Mouse (Mus musculus) spleen, adult 2 months (tissue): Measurements from ENCODE around the gene Zdhhc1. TPM values are rescaled to one million over a fixed set of nuclear protein-coding genes. Genes with fewer than 3 reads are reported as not detected.

Experiments
- DNase-seq, 2 experiments: peaks; one replicate each; pipeline versions ENCODE4 v3.0.0 to v3.0.0-alpha.2; 2012 to 2021; ENCODE audit warnings: low spot score in 2 of 2, low read depth in 1 of 2
- H3K27ac ChIP-seq: fragments of 200-500 bp; 2 replicates; pipeline ENCODE4 v1.5.1; 2012; ENCODE audit warnings: low read length, inconsistent platforms; ENCODE audit not compliant: insufficient read depth
- H3K27me3 ChIP-seq: fragments of 200-500 bp; 2 replicates; pipeline ENCODE4 v1.6.1; 2012; ENCODE audit warnings: mild to moderate bottlenecking, moderate library complexity, low read length, inconsistent platforms; ENCODE audit not compliant: control insufficient read depth, insufficient read depth
- H3K36me3 ChIP-seq: fragments of 200-500 bp; 2 replicates; pipeline ENCODE4 v1.6.1; 2012; ENCODE audit warnings: mild to moderate bottlenecking, low read length, inconsistent platforms; ENCODE audit not compliant: control insufficient read depth, insufficient read depth
- H3K4me1 ChIP-seq: fragments of 200-500 bp; 2 replicates; pipeline ENCODE4 v1.6.1; 2011; ENCODE audit warnings: inconsistent platforms; ENCODE audit not compliant: control insufficient read depth, insufficient read depth, insufficient read length
- H3K4me3 ChIP-seq: fragments of 200-500 bp; 2 replicates; pipeline ENCODE4 v1.5.1; 2011; ENCODE audit warnings: mild to moderate bottlenecking, inconsistent platforms; ENCODE audit not compliant: insufficient read depth, insufficient read length; ENCODE audit errors: extremely low read depth
- CTCF ChIP-seq: fragments of 200-500 bp; IDR thresholded peaks from 2 replicates; pipeline ENCODE4 v1.5.1; 2011; ENCODE audit warnings: mild to moderate bottlenecking, inconsistent platforms; ENCODE audit not compliant: insufficient read depth, insufficient read length, insufficient replicate concordance; ENCODE audit errors: extremely low read depth
- POLR2A ChIP-seq: fragments of 200-500 bp; IDR thresholded peaks from 2 replicates; pipeline ENCODE4 v1.6.1; 2011; ENCODE audit warnings: low read depth, low read length, inconsistent platforms
- WGBS: fragments of 180-500 bp; shearing (Covaris S2); methylation state at CpG from one replicate; pipeline ENCODE4 v1.1.7; 2018; 5-methylcytosine and 5-hydroxymethylcytosine counted together
- polyA plus RNA-seq: library from polyadenylated mRNA; depleted of rRNA; stranded (reverse); fragments of >200 nt; gene quantifications from 2 replicates; pipeline ENCODE4 v1.2.3, GENCODE M21; 2012

Zdhhc1 gene
- polyA plus RNA-seq, 1 experiment = 15.3 TPM

DNA sequence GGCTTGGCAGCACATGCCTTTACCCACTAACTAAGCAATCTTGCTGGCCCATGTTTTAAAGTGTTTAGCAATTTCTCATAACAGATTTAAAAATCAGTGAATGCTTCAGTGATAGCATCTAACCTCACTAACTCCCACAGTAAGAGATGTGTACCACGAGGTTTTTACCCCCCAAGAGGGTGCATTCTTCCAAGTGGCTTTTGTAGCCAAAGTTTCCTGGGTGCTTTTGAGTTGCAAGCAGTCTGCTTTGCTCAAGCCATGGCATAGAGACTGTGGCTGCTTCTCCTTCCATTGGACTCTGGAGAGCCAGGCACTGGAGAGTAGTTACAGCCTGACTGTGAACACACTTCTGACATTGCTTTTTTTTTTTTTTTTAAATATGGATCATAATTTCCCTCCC lies 7.4 kb downstream of the Zdhhc1 start:
- Histone ChIP-seq H3K27ac (no peak overlapping the region), H3K4me3 (no peak overlapping the region), H3K27me3 (no peaks in the 10 kb centered on the region), H3K36me3 (no peaks in the 10 kb centered on the region), H3K4me1 (no peaks in the 10 kb centered on the region)
- no peak for DNase-seq
- TF ChIP-seq CTCF (no peak), POLR2A (no peak)
- WGBS = 36% methylated on average over 1 of the region's 1 CpGs

GRCm38 (mm10) chr8:105488082-105488481 lies 8.6 kb downstream of the Zdhhc1 start:
- Histone ChIP-seq H3K27me3 (no peaks in the 10 kb centered on the region), H3K27ac (no peak overlapping the region), H3K4me3 (no peak overlapping the region), H3K36me3 (no peaks in the 10 kb centered on the region), H3K4me1 (no peaks in the 10 kb centered on the region)
- 87% methylated on average over 3 of the region's 3 CpGs for WGBS
- DNase-seq = no peak
- TF ChIP-seq CTCF (no peak), POLR2A (no peak)

DNA sequence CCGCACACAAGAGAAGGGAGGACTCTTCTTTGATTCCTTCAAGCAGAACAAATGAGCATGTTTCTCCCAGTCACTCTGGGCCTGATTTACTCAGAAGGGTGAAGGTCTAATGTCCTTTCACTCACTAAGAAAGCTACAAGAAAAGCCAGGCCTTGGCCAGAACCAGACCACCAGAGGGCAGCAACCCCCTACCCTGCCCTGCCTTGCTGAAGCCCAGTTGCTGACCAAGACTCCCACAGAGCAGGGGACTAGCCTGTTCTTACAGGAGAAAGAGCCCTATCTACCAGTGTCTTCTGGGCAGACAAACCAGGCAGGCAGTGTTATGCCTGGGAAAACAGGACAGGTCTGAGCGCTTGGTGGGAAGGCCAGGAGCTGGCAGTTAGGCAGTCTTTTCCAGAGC lies 12.3 kb downstream of the Zdhhc1 start:
- TF ChIP-seq POLR2A = no peak
- peak; percentile 40; the same call in 1 of the 2 replicates for TF ChIP-seq CTCF
- Histone ChIP-seq H3K27me3 (no peaks in the 10 kb centered on the region), H3K4me3 (no peak overlapping the region), H3K36me3 (no peaks in the 10 kb centered on the region), H3K27ac (no peak overlapping the region), H3K4me1 (no peaks in the 10 kb centered on the region)
- peak in 1 of 2 experiments; percentile 18 for DNase-seq
- 76% methylated on average over 2 of the region's 2 CpGs for WGBS

DNA sequence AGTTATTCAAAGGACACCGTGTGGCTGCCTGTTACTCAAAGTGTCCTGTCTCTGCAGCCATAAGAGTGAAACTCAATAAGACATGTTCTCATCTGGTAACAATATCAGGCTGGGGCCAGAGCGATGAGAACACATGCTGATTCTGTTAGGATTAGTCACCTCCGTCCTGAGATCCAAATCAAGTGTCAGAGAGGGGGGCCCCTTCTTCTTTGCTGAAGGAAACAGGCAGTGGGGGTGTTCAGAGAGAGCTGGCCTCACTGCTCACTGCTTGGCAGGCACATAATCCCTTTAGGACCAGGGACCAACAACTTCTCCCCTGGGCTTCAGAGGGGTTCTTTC lies 12.7 kb downstream of the Zdhhc1 start:
- no peak overlapping the region for H3K4me3 ChIP-seq
- TF ChIP-seq CTCF (no peak), POLR2A (no peak)
- H3K36me3 ChIP-seq = no peaks in the 10 kb centered on the region
- no peak overlapping the region for H3K27ac ChIP-seq
- no peaks in the 10 kb centered on the region for H3K4me1 ChIP-seq
- no peak for DNase-seq
- WGBS = 89% methylated on average over 3 of the region's 3 CpGs
- no peaks in the 10 kb centered on the region for H3K27me3 ChIP-seq

DNA sequence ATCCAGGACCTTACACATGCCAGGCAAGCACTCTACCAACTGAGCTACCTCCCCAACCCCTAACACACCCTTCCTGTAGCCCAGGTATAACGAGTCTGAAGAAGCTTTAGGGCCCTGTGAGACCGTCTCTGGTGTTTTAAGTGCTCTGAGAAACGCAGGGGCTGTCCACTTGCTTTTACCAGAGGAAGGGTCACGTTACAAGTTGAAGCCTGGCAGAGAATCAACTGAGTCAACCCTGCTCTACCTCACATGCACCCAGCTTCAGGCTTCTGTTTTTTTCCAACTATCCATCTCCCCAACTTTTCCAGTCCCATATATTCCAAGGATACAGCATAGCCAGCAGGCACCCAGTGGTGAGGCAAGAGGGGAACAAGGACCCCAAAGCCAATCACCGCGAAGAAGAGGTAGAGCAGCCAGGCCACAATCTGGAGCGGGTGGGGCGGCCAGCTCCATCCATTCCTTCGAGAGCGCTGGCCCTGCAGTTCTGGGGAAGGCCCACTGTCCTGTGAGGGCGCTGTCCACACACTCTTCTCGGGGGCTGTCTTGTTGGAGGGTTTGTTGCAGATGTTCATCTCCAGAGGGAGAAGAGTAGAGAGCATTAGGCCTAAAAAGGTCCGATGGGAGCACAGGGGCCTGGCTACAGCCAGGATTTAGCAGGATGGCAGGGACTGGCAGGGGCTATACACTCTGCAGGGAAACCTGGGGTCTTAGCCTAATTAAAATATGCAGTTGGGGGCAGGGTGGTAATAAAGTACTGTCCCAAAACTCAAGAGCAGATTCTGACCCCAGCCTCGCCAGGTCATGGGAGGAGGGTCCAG lies 13.3 kb downstream of the Zdhhc1 start:
- WGBS = 82% methylated on average over 14 of the region's 14 CpGs
- Histone ChIP-seq H3K36me3 (no peaks in the 10 kb centered on the region), H3K4me1 (no peaks in the 10 kb centered on the region), H3K27ac (no peak overlapping the region), H3K4me3 (no peak overlapping the region), H3K27me3 (no peaks in the 10 kb centered on the region)
- DNase-seq = no peak
- TF ChIP-seq CTCF (no peak), POLR2A (no peak)

DNA sequence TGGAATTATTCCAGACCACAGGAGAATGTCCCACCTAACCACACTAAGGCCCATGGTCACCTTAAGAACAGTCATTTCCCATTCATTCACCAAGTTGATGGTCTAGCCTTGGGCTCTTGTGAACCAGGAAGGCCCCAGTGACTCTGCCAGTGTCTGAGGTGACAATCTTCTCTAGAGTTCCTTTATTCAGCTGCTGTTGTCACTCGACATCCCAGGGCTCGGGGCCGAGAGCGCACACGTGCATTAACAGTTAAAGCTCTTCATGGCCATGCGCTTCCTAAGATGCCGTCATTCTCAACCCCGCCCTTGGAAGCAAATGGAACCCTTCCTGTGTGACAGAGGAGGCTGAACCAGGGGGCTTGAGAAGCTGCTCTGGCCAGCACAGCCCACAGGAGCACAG lies 14.6 kb downstream of the Zdhhc1 start:
- DNase-seq = no peak
- Histone ChIP-seq H3K27ac (no peak overlapping the region), H3K4me1 (no peaks in the 10 kb centered on the region), H3K27me3 (no peaks in the 10 kb centered on the region), H3K4me3 (no peak overlapping the region), H3K36me3 (no peaks in the 10 kb centered on the region)
- WGBS = 98% methylated on average over 8 of the region's 8 CpGs
- TF ChIP-seq CTCF (no peak), POLR2A (no peak)

DNA sequence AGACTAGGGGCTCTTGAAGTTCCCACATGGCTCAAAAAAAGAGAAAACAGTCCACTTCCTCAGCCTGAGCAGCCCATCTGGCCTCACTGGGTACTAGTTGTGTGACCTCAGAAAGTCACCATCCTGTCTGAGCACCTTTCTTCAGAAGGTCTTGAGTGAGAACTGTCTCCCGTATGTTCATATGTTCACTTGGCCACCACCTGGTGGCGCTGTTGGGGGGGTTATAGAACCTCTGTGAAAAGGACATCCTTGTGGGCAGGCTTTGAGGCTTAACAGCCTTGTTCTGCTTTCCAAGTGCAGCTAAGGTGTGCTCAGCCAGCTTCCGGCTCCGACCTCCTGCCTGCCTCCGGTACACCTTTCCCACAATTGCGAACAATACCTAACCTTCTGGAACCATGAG lies 15.2 kb downstream of the Zdhhc1 start:
- Histone ChIP-seq H3K36me3 (no peaks in the 10 kb centered on the region), H3K4me1 (no peaks in the 10 kb centered on the region), H3K27ac (no peak overlapping the region), H3K4me3 (no peak overlapping the region), H3K27me3 (no peaks in the 10 kb centered on the region)
- DNase-seq = peak in 1 of 2 experiments; percentile 17
- TF ChIP-seq POLR2A = no peak
- peak; percentile 13; the same call in 1 of the 2 replicates for TF ChIP-seq CTCF
- WGBS = 81% methylated on average over 6 of the region's 6 CpGs
